Mouse (Mus musculus) heart, adult 2 months (tissue): Measurements from ENCODE around the gene Fgfr2. TPM values are rescaled to one million over a fixed set of nuclear protein-coding genes. Genes with fewer than 3 reads are reported as not detected.
A peak's percentile ranks its signal among the peaks of the same experiment; 100 is the strongest.

ENCODE experiments used
- DNase-seq, 2 experiments: peaks; one replicate each; pipeline ENCODE4 v3.0.0; 2021
- H3K27ac ChIP-seq: fragments of 200-600 bp; 2 replicates; pipeline ENCODE4 v1.8.1; 2022
- H3K27me3 ChIP-seq: fragments of 200-500 bp; 2 replicates; pipeline ENCODE4 v1.6.1; 2012; ENCODE audit warnings: mild to moderate bottlenecking, low read length, inconsistent platforms, mixed read lengths; ENCODE audit not compliant: control insufficient read depth, insufficient read depth
- H3K36me3 ChIP-seq: fragments of 200-500 bp; 2 replicates; pipeline ENCODE4 v1.6.1; 2012; ENCODE audit warnings: low read length, inconsistent platforms; ENCODE audit not compliant: control insufficient read depth, insufficient read depth
- H3K4me1 ChIP-seq: fragments of 200-500 bp; 2 replicates; pipeline ENCODE4 v1.6.1; 2011; ENCODE audit warnings: low read length; ENCODE audit not compliant: control insufficient read depth, insufficient read depth
- H3K4me3 ChIP-seq: fragments of 200-600 bp; 2 replicates; pipeline ENCODE4 v1.8.1; 2022
- H3K79me2 ChIP-seq: fragments of 200-500 bp; replicated peaks from 2 replicates; pipeline ENCODE4 v1.6.1; 2012; ENCODE audit warnings: mild to moderate bottlenecking, inconsistent platforms, low read length, moderate library complexity, mixed read lengths; ENCODE audit not compliant: control insufficient read depth, insufficient read depth
- H3K9ac ChIP-seq: fragments of 200-500 bp; 2 replicates; pipeline ENCODE4 v1.6.1; 2012; ENCODE audit warnings: low read depth, mild to moderate bottlenecking, control low read depth, inconsistent platforms, low read length, mixed read lengths
- CTCF ChIP-seq: fragments of 200-600 bp; IDR thresholded peaks from 2 replicates; pipeline ENCODE4 v1.8.1; 2022; ENCODE audit warnings: antibody characterized with exemption, mild to moderate bottlenecking, moderate library complexity
- EP300 ChIP-seq: fragments of 200-500 bp; IDR thresholded peaks from 2 replicates; pipeline ENCODE4 v1.6.1; 2011; ENCODE audit warnings: low read depth, low read length, control low read depth; ENCODE audit not compliant: insufficient read depth
- POLR2A ChIP-seq: fragments of 200-500 bp; IDR thresholded peaks from 2 replicates; pipeline ENCODE4 v1.6.1; 2011; ENCODE audit warnings: mild to moderate bottlenecking, low read depth, low read length, control low read depth; ENCODE audit not compliant: insufficient read depth
- WGBS: fragments of 180-500 bp; shearing (Covaris S2); methylation state at CpG from one replicate; pipeline ENCODE4 v1.1.7; 2018; 5-methylcytosine and 5-hydroxymethylcytosine counted together
- intact Hi-C: fragments of 180-260 bp; cut with DNase I; formaldehyde crosslinking; loops from one replicate; pipeline ENCODE4 v1.15.1; 2025
- polyA plus RNA-seq: library from polyadenylated mRNA; depleted of rRNA; stranded (reverse); fragments of >200 nt; gene quantifications from 2 replicates; pipeline ENCODE4 v1.2.3, GENCODE M21; 2012
- total RNA-seq, 2 experiments: library from RNA; stranded (reverse); gene quantifications; 2 replicates each; pipeline ENCODE4 v1.2.3; 2021

The Fgfr2 gene
- total and polyA plus RNA-seq, 3 experiments = 1.1 to 2.0 (median 1.3) TPM

- Histone ChIP-seq H3K27me3 (peaks cover 46% of the 10 kb centered on the region), H3K4me3 (no peak overlapping the region), H3K4me1 (no peaks in the 10 kb centered on the region), H3K36me3 (no peaks in the 10 kb centered on the region), H3K9ac (no peak overlapping the region), H3K79me2 (no peaks in the 10 kb centered on the region), H3K27ac (no peak overlapping the region)
- TF ChIP-seq EP300 (no peak), POLR2A (no peak), CTCF (no peak)
- intact Hi-C loops = loop anchor here (10.0 kb wide), 1 partner anchor 1009 kb away; no protein-coding TSS in a partner anchor
- no peak for DNase-seq
- WGBS = 9% methylated on average over 13 of the region's 13 CpGs
Measured at GRCm38 (mm10) chr7:131545701-131546385, 1577.3 kb downstream of the Fgfr2 start.

GRCm38 (mm10) chr7:131544871-131545270 is 1578.3 kb downstream of the Fgfr2 start:
- Histone ChIP-seq H3K36me3 (no peaks in the 10 kb centered on the region), H3K4me3 (no peak overlapping the region), H3K4me1 (no peaks in the 10 kb centered on the region), H3K9ac (no peak overlapping the region), H3K79me2 (no peaks in the 10 kb centered on the region), H3K27me3 (peaks cover 48% of the 10 kb centered on the region), H3K27ac (no peak overlapping the region)
- intact Hi-C loops = loop anchor here (1.0 to 10.0 kb wide), 3 partner anchors 11 to 1010 kb away; partner anchors contain the start of genes Acadsb and Ikzf5
- no peak for TF ChIP-seq CTCF
- no peak for TF ChIP-seq POLR2A
- no peak for TF ChIP-seq EP300
- DNase-seq = no peak
- WGBS = 8% methylated on average over 5 of the region's 5 CpGs

- Histone ChIP-seq H3K79me2 (no peaks in the 10 kb centered on the region), H3K4me1 (no peaks in the 10 kb centered on the region), H3K27ac (no peak overlapping the region), H3K4me3 (peak overlapping the region; percentile 36), H3K9ac (no peak overlapping the region), H3K36me3 (no peaks in the 10 kb centered on the region), H3K27me3 (peaks cover 44% of the 10 kb centered on the region)
- DNase-seq = peak; percentile 24 to 52
- WGBS = 2% methylated on average over 75 of the region's 75 CpGs
- intact Hi-C loops = loop anchor here (1.0 to 10.0 kb wide), 3 partner anchors 12 to 1011 kb away; partner anchors contain the start of genes Acadsb and Ikzf5
- TF ChIP-seq EP300 (no peak), CTCF (no peak), POLR2A (no peak)
Measured at GRCm38 (mm10) chr7:131543623-131544481, 1579.3 kb downstream of the Fgfr2 start.

GRCm38 (mm10) chr7:131542872-131543622 is 1580.1 kb downstream of the Fgfr2 start:
- no peak overlapping the region for H3K9ac ChIP-seq
- H3K36me3 ChIP-seq = no peaks in the 10 kb centered on the region
- H3K4me3 ChIP-seq = peak overlapping the region; percentile 24
- WGBS = 2% methylated on average over 65 of the region's 71 CpGs
- DNase-seq = peak; percentile 10 to 36
- H3K4me1 ChIP-seq = no peaks in the 10 kb centered on the region
- intact Hi-C loops = loop anchor here (5.0 to 10.0 kb wide), 2 partner anchors 131 to 1012 kb away; partner anchors contain the start of genes Acadsb and Ikzf5
- H3K79me2 ChIP-seq = no peaks in the 10 kb centered on the region
- TF ChIP-seq CTCF = no peak
- TF ChIP-seq EP300 = no peak
- no peak for TF ChIP-seq POLR2A
- H3K27ac ChIP-seq = no peak overlapping the region
- peaks cover 44% of the 10 kb centered on the region for H3K27me3 ChIP-seq

- TF ChIP-seq EP300 (no peak), CTCF (no peak), POLR2A (no peak)
- intact Hi-C loops = loop anchor here (5.0 to 10.0 kb wide), 2 partner anchors 130 to 1013 kb away; partner anchors contain the start of genes Acadsb and Ikzf5
- peak within 1 kb of the TSS; percentile 36 for H3K4me3 ChIP-seq
- H3K79me2 ChIP-seq = no peaks in the 10 kb centered on the region
- peak; percentile 7 to 41 for DNase-seq
- no peak within 1 kb of the TSS for H3K9ac ChIP-seq
- peaks cover 43% of the 10 kb centered on the region for H3K27me3 ChIP-seq
- WGBS = 2% methylated on average over 57 of the region's 65 CpGs
- no peak within 1 kb of the TSS for H3K27ac ChIP-seq
- H3K36me3 ChIP-seq = no peaks in the 10 kb centered on the region
- H3K4me1 ChIP-seq = no peaks in the 10 kb centered on the region
Measured at GRCm38 (mm10) chr7:131542115-131542871, 1580.9 kb downstream of the Fgfr2 start, which contains the start of gene Hmx3. Gene Hmx3 (plus strand): TSS chr7:131542867.
